Mouse (Mus musculus) stomach, embryonic 14.5 days (tissue): ENCODE results near the gene Igfbpl1. TPM values are rescaled to one million over a fixed set of nuclear protein-coding genes. Genes with fewer than 3 reads are reported as not detected.

Experiments
- ATAC-seq: fragments of 200-750 bp; cut with Nextera tagmentation; 2 replicates; pipeline ENCODE4 v1.8.0; 2017; ENCODE audit warnings: low read depth, moderate TSS enrichment; ENCODE audit not compliant: insufficient number of reproducible peaks, insufficient read depth, low FRiP score
- H3K27ac ChIP-seq: fragments of 300-500 bp; sonication (generic); 2 replicates; pipeline ENCODE4 v1.5.1; 2014; ENCODE audit warnings: mild to moderate bottlenecking, low read length, moderate library complexity, mixed read lengths
- H3K27me3 ChIP-seq: fragments of 300-500 bp; sonication (generic); 2 replicates; pipeline ENCODE4 v1.6.1; 2014; ENCODE audit warnings: low read length, control low read depth, mixed read lengths; ENCODE audit not compliant: control insufficient read depth, insufficient read depth
- H3K36me3 ChIP-seq: fragments of 300-500 bp; sonication (generic); 2 replicates; pipeline ENCODE4 v1.6.1; 2014; ENCODE audit warnings: mild to moderate bottlenecking, control low read depth, low read length, moderate library complexity, mixed read lengths; ENCODE audit not compliant: control insufficient read depth, insufficient read depth
- H3K4me1 ChIP-seq: fragments of 300-500 bp; sonication (generic); 2 replicates; pipeline ENCODE4 v1.6.1; 2014; ENCODE audit warnings: low read length, control low read depth, mixed read lengths; ENCODE audit not compliant: control insufficient read depth, insufficient read depth
- H3K4me2 ChIP-seq: fragments of 300-500 bp; sonication (generic); replicated peaks from 2 replicates; pipeline ENCODE4 v1.6.1; 2014; ENCODE audit warnings: low read depth, low read length, control low read depth
- H3K4me3 ChIP-seq: fragments of 300-500 bp; sonication (generic); 2 replicates; pipeline ENCODE4 v1.5.1; 2014; ENCODE audit warnings: low read depth, low read length, control low read depth
- H3K9ac ChIP-seq: fragments of 300-500 bp; sonication (generic); replicated peaks from 2 replicates; pipeline ENCODE4 v1.6.1; 2014; ENCODE audit warnings: low read depth, mild to moderate bottlenecking, control low read depth, low read length, moderate library complexity, mixed read lengths
- H3K9me3 ChIP-seq: fragments of 300-500 bp; sonication (generic); 2 replicates; pipeline ENCODE4 v1.6.1; 2016; ENCODE audit warnings: low read depth, low read length, control low read depth; ENCODE audit not compliant: control insufficient read depth
- WGBS: fragments of 180-500 bp; shearing (Covaris S2); extraction: QIAGEN DNeasy Blood & Tissue Kit; methylation state at CpG from one replicate; pipeline ENCODE4 v1.1.7; 2014; 5-methylcytosine and 5-hydroxymethylcytosine counted together
- polyA plus RNA-seq: library from polyadenylated mRNA; unstranded; fragments of >200 nt; fragmentation: Nextera tagmentation; extraction: Ambion mirVana; gene quantifications from 2 replicates; pipeline ENCODE4 v1.2.1, GENCODE M21; 2014

The Igfbpl1 gene
- polyA plus RNA-seq, 1 experiment from 2014 or later: 0.48 TPM

DNA sequence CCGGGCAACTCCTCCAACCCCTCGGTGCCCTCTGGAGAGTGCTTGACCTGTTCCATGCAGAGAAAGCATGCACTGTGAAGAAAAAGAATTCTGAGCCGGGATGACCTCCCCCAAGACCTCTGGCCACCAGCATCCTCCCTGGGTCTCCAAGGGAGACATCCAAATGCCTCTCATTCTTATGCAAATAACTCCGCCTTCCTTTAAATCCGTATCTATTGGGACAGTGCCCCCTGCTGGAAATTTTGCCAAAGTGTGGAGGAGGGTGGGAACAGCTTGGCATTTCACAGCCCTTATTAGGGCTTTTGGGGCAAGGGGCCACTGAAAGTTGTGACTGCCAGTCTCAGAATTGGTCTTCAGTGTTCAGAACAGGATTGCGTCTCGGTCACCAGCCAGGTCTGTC lies 11.2 kb downstream of the Igfbpl1 start:
- Histone ChIP-seq H3K4me1 (peaks cover 14% of the 10 kb centered on the region; the same call in 1 of the 2 replicates), H3K4me3 (no peak overlapping the region), H3K4me2 (no peak overlapping the region), H3K9me3 (no peaks in the 10 kb centered on the region), H3K36me3 (no peaks in the 10 kb centered on the region), H3K27ac (no peak overlapping the region), H3K27me3 (no peaks in the 10 kb centered on the region), H3K9ac (no peak overlapping the region)
- WGBS: 54% methylated on average over 7 of the region's 7 CpGs
- ATAC-seq: no peak

DNA sequence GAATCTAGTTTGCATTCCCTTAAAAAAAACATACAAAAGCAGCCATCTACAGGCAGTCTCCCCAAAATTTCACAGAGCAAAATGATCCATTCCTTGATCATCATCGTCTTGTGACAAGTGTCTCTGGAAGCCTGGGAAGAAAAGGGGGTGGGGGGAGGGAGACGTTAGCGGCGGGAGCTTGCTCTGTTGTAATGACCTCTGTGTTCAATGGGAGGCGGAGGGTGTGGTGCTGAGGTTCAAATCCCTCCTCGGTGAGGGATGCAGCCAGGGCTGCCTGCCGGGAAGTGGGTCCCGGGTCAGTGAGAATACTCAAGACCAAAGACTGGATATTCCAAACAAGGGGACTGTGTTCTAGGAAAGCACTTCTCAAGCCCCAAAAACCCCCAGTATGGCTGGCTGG lies 15.5 kb downstream of the Igfbpl1 start:
- no peak for ATAC-seq
- Histone ChIP-seq H3K4me1 (no peaks in the 10 kb centered on the region), H3K9me3 (no peaks in the 10 kb centered on the region), H3K4me3 (no peak overlapping the region), H3K27ac (no peak overlapping the region), H3K27me3 (no peaks in the 10 kb centered on the region), H3K9ac (no peak overlapping the region), H3K4me2 (no peak overlapping the region), H3K36me3 (no peaks in the 10 kb centered on the region)
- WGBS: 25% methylated on average over 8 of the region's 8 CpGs

DNA sequence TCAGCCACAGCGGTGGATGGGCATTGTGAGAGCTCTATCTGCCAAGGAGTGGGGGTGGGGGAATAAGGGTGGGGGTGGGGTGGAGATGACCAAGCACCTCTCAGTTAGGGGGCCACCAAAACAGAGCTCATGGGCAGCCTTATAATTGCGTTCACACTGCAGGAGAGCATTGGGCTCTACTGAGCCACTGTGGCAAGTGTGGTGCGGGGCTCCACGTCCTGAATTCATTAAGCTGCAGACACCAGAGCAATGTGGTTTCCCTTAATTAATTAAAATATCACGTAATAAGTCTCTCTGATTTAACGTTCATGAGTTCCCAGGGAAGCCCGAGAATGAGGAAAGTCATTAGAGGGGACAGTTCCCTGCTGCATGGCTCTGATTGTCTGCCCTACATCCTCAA lies 18.7 kb downstream of the Igfbpl1 start:
- H3K9ac ChIP-seq: no peak overlapping the region

DNA sequence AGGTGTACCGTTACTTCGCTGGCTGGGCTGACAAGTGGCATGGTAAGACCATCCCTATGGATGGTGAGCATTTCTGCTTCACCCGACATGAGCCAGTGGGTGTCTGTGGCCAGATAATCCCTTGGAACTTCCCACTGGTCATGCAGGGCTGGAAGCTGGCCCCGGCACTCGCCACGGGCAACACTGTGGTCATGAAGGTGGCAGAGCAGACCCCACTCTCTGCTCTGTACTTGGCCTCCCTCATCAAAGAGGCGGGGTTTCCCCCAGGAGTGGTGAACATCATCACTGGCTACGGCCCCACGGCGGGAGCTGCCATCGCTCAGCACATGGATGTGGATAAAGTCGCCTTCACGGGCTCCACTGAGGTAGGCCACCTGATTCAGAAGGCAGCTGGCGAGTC lies 23.8 kb downstream of the Igfbpl1 start:
- no peaks in the 10 kb centered on the region for H3K9me3 ChIP-seq
- H3K27ac ChIP-seq: no peak overlapping the region
- H3K36me3 ChIP-seq: peaks cover 3% of the 10 kb centered on the region; the same call in 1 of the 2 replicates
- H3K9ac ChIP-seq: no peak overlapping the region
- no peak overlapping the region for H3K4me2 ChIP-seq
- ATAC-seq: no peak
- 94% methylated on average over 14 of the region's 14 CpGs for WGBS
- H3K4me1 ChIP-seq: 0 out of 2 replicates have a peak, but pooled peaks cover 10% of the 10 kb centered on the region
- H3K27me3 ChIP-seq: no peaks in the 10 kb centered on the region
- no peak overlapping the region for H3K4me3 ChIP-seq

More for the DNA sequence above, 18.7 kb downstream of the Igfbpl1 start:
- no peak overlapping the region for H3K27ac ChIP-seq
- H3K4me3 ChIP-seq: no peak overlapping the region
- whole genome bisulfite sequencing: 59% methylated on average over 7 of the region's 7 CpGs
- ATAC-seq: no peak
- H3K9me3 ChIP-seq: no peaks in the 10 kb centered on the region
- no peaks in the 10 kb centered on the region for H3K36me3 ChIP-seq
- H3K27me3 ChIP-seq: no peaks in the 10 kb centered on the region
- H3K4me1 ChIP-seq: no peaks in the 10 kb centered on the region
- no peak overlapping the region for H3K4me2 ChIP-seq

DNA sequence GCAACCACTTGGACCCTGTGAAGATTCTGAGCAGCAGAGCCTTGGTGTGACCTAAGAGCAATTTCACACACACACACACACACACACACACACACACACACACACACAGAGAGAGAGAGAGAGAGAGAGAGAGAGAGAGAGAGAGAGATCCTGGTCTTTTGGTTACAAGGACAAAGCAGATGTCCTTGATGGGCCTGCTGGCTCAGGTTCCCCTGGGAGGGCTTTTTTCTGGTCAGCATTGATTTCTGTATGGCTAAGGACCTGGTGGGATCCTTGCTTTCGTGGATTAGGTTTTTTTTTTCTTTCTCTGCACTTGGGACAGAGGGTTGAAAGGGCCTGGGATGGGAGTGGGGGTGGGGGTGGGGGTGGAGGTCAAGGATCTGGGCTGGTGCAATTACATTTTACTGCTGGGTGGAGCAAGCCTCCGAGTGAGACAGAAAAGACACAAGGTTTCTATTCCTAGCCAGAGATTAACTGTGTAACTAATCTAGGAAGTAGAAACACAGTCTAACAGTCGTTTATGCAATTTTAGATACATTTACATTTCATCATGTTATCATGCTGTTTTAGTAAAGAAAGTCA lies 26.7 kb downstream of the Igfbpl1 start:
- Histone ChIP-seq H3K27ac (no peak overlapping the region), H3K36me3 (peaks cover 3% of the 10 kb centered on the region; the same call in 1 of the 2 replicates), H3K4me3 (no peak overlapping the region), H3K9ac (no peak overlapping the region), H3K4me2 (peak overlapping the region; percentile 41; the same call in 1 of the 2 replicates), H3K9me3 (no peaks in the 10 kb centered on the region), H3K27me3 (no peaks in the 10 kb centered on the region), H3K4me1 (peaks cover 15% of the 10 kb centered on the region; the same call in 1 of the 2 replicates)
- ATAC-seq: no peak
- WGBS: 34% methylated on average over 3 of the region's 3 CpGs

DNA sequence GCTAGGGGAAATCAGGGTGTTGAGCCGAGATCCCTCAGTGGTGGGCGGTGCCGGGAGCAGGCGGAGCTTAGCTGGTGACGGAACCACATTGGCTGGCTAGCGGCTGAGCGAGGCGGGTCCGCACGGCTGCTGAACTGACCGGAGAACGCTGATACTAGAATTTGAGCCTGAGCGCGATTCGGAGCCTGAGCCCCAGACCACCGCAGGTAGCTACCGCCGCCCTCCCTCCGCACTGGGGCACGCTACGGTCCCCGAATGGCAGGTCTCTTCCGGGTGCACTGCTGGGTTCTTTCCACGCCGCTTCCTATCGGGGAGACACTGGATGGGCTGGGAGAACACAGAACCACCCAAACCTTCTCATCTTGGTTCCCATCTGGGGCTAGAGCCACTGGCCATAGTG lies 27.8 kb downstream of the Igfbpl1 start, which contains the start of gene Aldh1b1:
Gene Aldh1b1 (plus strand): TSS at position 59 of the 400 bp plus-strand sequence.
- Histone ChIP-seq H3K27ac (no peak within 1 kb of the TSS), H3K4me2 (peak within 1 kb of the TSS; percentile 41), H3K9ac (no peak within 1 kb of the TSS; the same call in 1 of the 2 replicates), H3K9me3 (no peaks in the 10 kb centered on the region), H3K4me1 (peaks cover 15% of the 10 kb centered on the region; the same call in 1 of the 2 replicates), H3K36me3 (peaks cover 3% of the 10 kb centered on the region; the same call in 1 of the 2 replicates), H3K4me3 (peak within 1 kb of the TSS; percentile 30), H3K27me3 (no peaks in the 10 kb centered on the region)
- under 1% methylated on average over 26 of the region's 26 CpGs for WGBS
- peak; percentile 80 for ATAC-seq

DNA sequence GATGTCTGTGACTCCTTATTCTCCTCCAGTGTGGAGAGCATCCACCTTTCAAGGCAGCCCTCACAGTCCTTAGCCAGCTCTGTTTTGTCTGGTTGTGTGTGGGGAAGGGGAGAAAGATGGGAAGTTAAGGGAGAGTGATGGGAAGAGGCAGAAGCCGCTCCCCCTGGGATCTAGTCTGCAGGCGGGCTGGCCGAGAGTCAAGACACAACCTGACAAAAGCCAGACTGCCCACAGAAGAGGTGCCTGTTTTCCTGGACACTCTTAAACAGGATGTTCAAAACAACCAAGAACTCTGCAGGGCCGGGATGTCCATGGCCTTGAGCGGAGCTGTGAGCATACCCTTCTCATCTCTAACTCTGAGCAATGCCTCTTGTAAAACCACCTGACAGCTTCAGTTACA lies 30.0 kb downstream of the Igfbpl1 start:
- Histone ChIP-seq H3K9ac (no peak overlapping the region), H3K4me2 (no peak overlapping the region), H3K9me3 (no peaks in the 10 kb centered on the region), H3K4me1 (peaks cover 15% of the 10 kb centered on the region; the same call in 1 of the 2 replicates), H3K27ac (peak overlapping the region; percentile 76; the same call in 1 of the 2 replicates), H3K36me3 (no peaks in the 10 kb centered on the region), H3K27me3 (no peaks in the 10 kb centered on the region), H3K4me3 (no peak overlapping the region)
- ATAC-seq: no peak
- WGBS: 45% methylated on average over 5 of the region's 5 CpGs

DNA sequence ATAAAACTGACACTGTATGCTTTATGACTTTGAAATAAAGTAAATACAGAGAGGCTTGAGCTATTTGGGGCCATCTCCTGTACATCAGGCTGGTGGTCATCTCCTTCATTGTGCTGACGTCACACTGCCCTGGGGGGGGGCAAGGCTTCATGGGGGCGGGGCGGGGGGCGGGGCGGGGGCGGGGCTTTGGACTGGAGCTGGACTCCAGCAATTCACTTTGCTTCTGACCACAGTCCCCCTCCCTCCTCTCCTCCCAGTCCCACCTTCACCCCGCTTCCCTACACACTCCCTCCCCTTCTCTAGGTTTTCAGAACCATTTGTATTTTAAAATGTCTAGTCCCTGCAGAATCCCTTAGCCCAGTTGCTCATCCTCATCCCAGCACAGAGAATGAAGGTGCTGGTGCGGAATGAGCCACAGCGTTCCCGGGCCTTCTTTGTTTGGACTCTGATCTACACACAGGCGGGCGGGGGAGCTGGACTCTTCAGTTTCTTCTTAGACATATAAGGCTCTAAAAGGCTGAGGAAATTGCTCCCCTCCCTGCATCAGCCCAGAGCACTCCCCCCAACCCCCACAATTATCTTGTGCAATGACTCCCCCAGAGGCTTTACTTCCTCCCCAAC lies 31.4 kb downstream of the Igfbpl1 start:
- Histone ChIP-seq H3K4me3 (peak overlapping the region; percentile 10), H3K4me2 (peak overlapping the region; percentile 39), H3K9me3 (no peaks in the 10 kb centered on the region), H3K9ac (no peak overlapping the region), H3K4me1 (peaks cover 15% of the 10 kb centered on the region; the same call in 1 of the 2 replicates), H3K36me3 (no peaks in the 10 kb centered on the region), H3K27ac (peak overlapping the region; percentile 72), H3K27me3 (no peaks in the 10 kb centered on the region)
- peak; percentile 64 for ATAC-seq
- 4% methylated on average over 12 of the region's 12 CpGs for WGBS
